8 mouse cellular contexts compared by ENCODE assay signal in the genomic region with DNA sequence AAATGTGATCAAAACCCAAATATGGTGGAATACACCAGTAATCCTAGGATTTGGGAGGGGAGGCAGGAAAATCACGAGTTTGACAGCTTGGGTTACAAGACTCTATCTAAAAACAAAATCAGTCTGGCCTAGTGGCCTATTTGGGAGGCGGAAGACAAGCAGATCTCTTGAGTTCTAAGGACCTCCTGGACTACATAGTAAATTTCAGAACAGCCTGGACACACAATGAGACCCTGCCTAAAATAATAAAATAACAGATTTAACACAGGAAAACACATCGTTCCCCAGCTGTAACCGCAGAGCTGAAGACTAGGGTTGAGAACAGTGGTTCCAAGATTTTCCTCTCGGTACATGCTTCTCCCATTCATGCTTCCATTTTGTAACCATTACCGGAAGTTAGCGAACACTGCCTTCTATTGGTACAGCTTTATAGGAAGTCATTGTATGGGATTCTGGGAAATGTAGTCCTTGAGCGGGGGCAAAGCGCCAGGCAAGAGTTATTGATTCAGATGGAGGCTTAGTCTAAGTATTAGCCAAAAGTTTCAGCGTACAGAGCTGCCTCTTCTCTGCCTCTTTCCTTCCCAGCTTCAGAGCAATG. TPM values are rescaled to one million over a fixed set of nuclear protein-coding genes. Genes with fewer than 3 reads are reported as not detected.
A peak's percentile ranks its signal among the peaks of the same experiment; 100 is the strongest.
DNase-seq lines count a peak whose midpoint lies in the region; ATAC-seq and TF ChIP-seq lines count a peak whose summit lies in the region.

No protein-coding gene starts in this region.

- peak overlapping the region; percentile 59 for H3K4me2 ChIP-seq in embryonic facial prominence, embryonic 13.5 days
- H3K4me2 ChIP-seq in heart, embryonic 13.5 days: peak overlapping the region; percentile 61
- H3K4me2 ChIP-seq in kidney, postnatal 0 days (ENCODE audit: low read length): peak overlapping the region; percentile 53
- peak overlapping the region; percentile 50 for H3K4me2 ChIP-seq in midbrain, postnatal 0 days (ENCODE audit: low read depth, low read length, poor library complexity, severe bottlenecking)
- peak overlapping the region; percentile 48 for H3K4me2 ChIP-seq in stomach, postnatal 0 days (replicated peaks; ENCODE audit: low read depth)

- peak; percentile 71 to 77 for DNase-seq in adrenal gland, postnatal 36 days
- DNase-seq in kidney, postnatal 0 days (ENCODE audit: low spot score): peak; percentile 94
- peak; percentile 20 for DNase-seq in liver
- peak; percentile 93 for DNase-seq in midbrain, postnatal 0 days (ENCODE audit: low spot score)
- peak; percentile 75 for DNase-seq in stomach, postnatal 0 days (ENCODE audit: low spot score)

- ATAC-seq in embryonic facial prominence, embryonic 13.5 days (ENCODE audit: insufficient number of reproducible peaks, insufficient read depth, low FRiP score, low TSS enrichment, low read depth): no peak
- ATAC-seq in heart, embryonic 13.5 days (ENCODE audit: extremely low read depth, insufficient number of reproducible peaks, low FRiP score, low TSS enrichment): no peak
- peak; percentile 84 for ATAC-seq in kidney, postnatal 0 days (replicated peaks; ENCODE audit: low FRiP score, low read depth)
- ATAC-seq in midbrain, postnatal 0 days (ENCODE audit: low FRiP score): peak; percentile 79
- peak; percentile 75 for ATAC-seq in stomach, postnatal 0 days (ENCODE audit: low FRiP score, low TSS enrichment)

- H3K9me3 ChIP-seq in E14TG2a.4 (ENCODE audit: low read length): peaks cover 9% of the 10 kb centered on the region; the same call in 1 of the 2 replicates
- H3K9me3 ChIP-seq in embryonic facial prominence, embryonic 13.5 days: no peaks in the 10 kb centered on the region
- no peaks in the 10 kb centered on the region for H3K9me3 ChIP-seq in heart, embryonic 13.5 days
- no peaks in the 10 kb centered on the region for H3K9me3 ChIP-seq in kidney, postnatal 0 days (replicated peaks; ENCODE audit: low read length)
- H3K9me3 ChIP-seq in midbrain, postnatal 0 days (ENCODE audit: low read length): no peaks in the 10 kb centered on the region
- no peaks in the 10 kb centered on the region for H3K9me3 ChIP-seq in stomach, postnatal 0 days (ENCODE audit: control insufficient read depth, low read length)

- H3K4me3 ChIP-seq in E14TG2a.4 (replicated peaks; ENCODE audit: low read length): peak overlapping the region; percentile 68
- H3K4me3 ChIP-seq in embryonic facial prominence, embryonic 13.5 days: peak overlapping the region; percentile 42
- peak overlapping the region; percentile 46 for H3K4me3 ChIP-seq in heart, embryonic 13.5 days
- H3K4me3 ChIP-seq in kidney, postnatal 0 days (replicated peaks; ENCODE audit: low read depth, low read length): peak overlapping the region; percentile 34
- peak overlapping the region; percentile 36 for H3K4me3 ChIP-seq in midbrain, postnatal 0 days (ENCODE audit: low read depth, low read length)
- peak overlapping the region; percentile 30 for H3K4me3 ChIP-seq in stomach, postnatal 0 days (ENCODE audit: low read depth, low read length)

- H3K27me3 ChIP-seq in E14TG2a.4 (ENCODE audit: insufficient read depth, low read length): no peaks in the 10 kb centered on the region
- H3K27me3 ChIP-seq in embryonic facial prominence, embryonic 13.5 days: peaks cover 26% of the 10 kb centered on the region; the same call in 1 of the 2 replicates
- H3K27me3 ChIP-seq in heart, embryonic 13.5 days (replicated peaks): peaks cover 23% of the 10 kb centered on the region
- no peaks in the 10 kb centered on the region for H3K27me3 ChIP-seq in kidney, postnatal 0 days (ENCODE audit: insufficient read depth, low read length)
- H3K27me3 ChIP-seq in midbrain, postnatal 0 days (ENCODE audit: insufficient read depth, low read length): 0 out of 2 replicates have a peak, but pooled peaks cover 12% of the 10 kb centered on the region
- H3K27me3 ChIP-seq in stomach, postnatal 0 days (ENCODE audit: control insufficient read depth, insufficient read depth, low read length): no peaks in the 10 kb centered on the region

- no peak overlapping the region for H3K27ac ChIP-seq in embryonic facial prominence, embryonic 13.5 days
- no peak overlapping the region for H3K27ac ChIP-seq in heart, embryonic 13.5 days (replicated peaks)
- H3K27ac ChIP-seq in kidney, postnatal 0 days: no peak overlapping the region
- peak overlapping the region; percentile 64 for H3K27ac ChIP-seq in midbrain, postnatal 0 days (ENCODE audit: low read depth, low read length)
- H3K27ac ChIP-seq in stomach, postnatal 0 days (replicated peaks): no peak overlapping the region

- H3K4me1 ChIP-seq in E14TG2a.4 (replicated peaks; ENCODE audit: low read depth, low read length): peaks cover 18% of the 10 kb centered on the region
- H3K4me1 ChIP-seq in embryonic facial prominence, embryonic 13.5 days: 0 out of 2 replicates have a peak, but pooled peaks cover 4% of the 10 kb centered on the region
- H3K4me1 ChIP-seq in heart, embryonic 13.5 days: no peaks in the 10 kb centered on the region
- no peaks in the 10 kb centered on the region for H3K4me1 ChIP-seq in kidney, postnatal 0 days (replicated peaks; ENCODE audit: insufficient read depth, low read length)
- H3K4me1 ChIP-seq in midbrain, postnatal 0 days (ENCODE audit: insufficient read depth, low read length): no peaks in the 10 kb centered on the region
- H3K4me1 ChIP-seq in stomach, postnatal 0 days (replicated peaks; ENCODE audit: control insufficient read depth, insufficient read depth): no peaks in the 10 kb centered on the region; the same call in 1 of the 2 replicates

- no peaks in the 10 kb centered on the region for H3K36me3 ChIP-seq in E14TG2a.4 (ENCODE audit: insufficient read depth, low read length)
- H3K36me3 ChIP-seq in embryonic facial prominence, embryonic 13.5 days: no peaks in the 10 kb centered on the region
- no peaks in the 10 kb centered on the region for H3K36me3 ChIP-seq in heart, embryonic 13.5 days
- H3K36me3 ChIP-seq in kidney, postnatal 0 days (ENCODE audit: insufficient read depth, low read length): no peaks in the 10 kb centered on the region
- no peaks in the 10 kb centered on the region for H3K36me3 ChIP-seq in midbrain, postnatal 0 days (ENCODE audit: insufficient read depth, low read length)
- no peaks in the 10 kb centered on the region for H3K36me3 ChIP-seq in stomach, postnatal 0 days (ENCODE audit: control insufficient read depth, insufficient read depth, low read length)

- 13% methylated on average over 10 of the region's 10 CpGs for WGBS in embryonic facial prominence, embryonic 13.5 days
- 12% methylated on average over 10 of the region's 10 CpGs for WGBS in heart, embryonic 13.5 days
- 14% methylated on average over 10 of the region's 10 CpGs for WGBS in kidney, postnatal 0 days
- 17% methylated on average over 10 of the region's 10 CpGs for WGBS in midbrain, postnatal 0 days
- WGBS in stomach, postnatal 0 days: 12% methylated on average over 10 of the region's 10 CpGs

- TF ChIP-seq CTCF in E14TG2a.4 (conservative IDR thresholded peaks at IDR 0.05; ENCODE audit: low read length): no peak
- TF ChIP-seq CTCF in kidney, postnatal 0 days (IDR thresholded peaks at IDR 0.05; ENCODE audit: low read depth): peak; percentile 52
- peak; percentile 65 for TF ChIP-seq CTCF in midbrain, postnatal 0 days (IDR thresholded peaks at IDR 0.05)
- TF ChIP-seq CTCF in stomach, postnatal 0 days (IDR thresholded peaks at IDR 0.05; ENCODE audit: low read depth): peak; percentile 59

- H3K9ac ChIP-seq in embryonic facial prominence, embryonic 13.5 days: peak overlapping the region; percentile 40; the same call in 1 of the 2 replicates
- H3K9ac ChIP-seq in heart, embryonic 13.5 days: peak overlapping the region; percentile 55; the same call in 1 of the 2 replicates
- 0 out of 2 replicates have a peak overlapping the region, but pooled peaks have one; percentile 33 for H3K9ac ChIP-seq in kidney, postnatal 0 days (ENCODE audit: low read depth, low read length)
- 0 out of 2 replicates have a peak overlapping the region, but pooled peaks have one; percentile 29 for H3K9ac ChIP-seq in midbrain, postnatal 0 days (replicated peaks; ENCODE audit: low read length, poor library complexity, severe bottlenecking)
- H3K9ac ChIP-seq in stomach, postnatal 0 days (ENCODE audit: low read length): no peak overlapping the region

- TF ChIP-seq EP300 in stomach, postnatal 0 days (optimal IDR thresholded peaks at IDR 0.05): no peak

RNA-seq across cellular contexts. Expression of gene Rab3d, which starts 16.7 kb away (rescaled TPM):
- 10 to 100 TPM; 28.5 to 58.8 TPM for total RNA-seq in adrenal gland, postnatal 36 days (2021)
- polyA plus RNA-seq in embryonic facial prominence, embryonic 13.5 days (2015; fragmentation: Nextera tagmentation; extraction: Ambion mirVana): 16.6 and 18.2 TPM in 2 replicates
- 8.5 and 9.2 TPM in 2 replicates for polyA plus RNA-seq in heart, embryonic 13.5 days (2015; fragmentation: Nextera tagmentation; extraction: Ambion mirVana)
- 12.0 and 13.3 TPM in 2 replicates for polyA plus RNA-seq in kidney, postnatal 0 days (2015; fragmentation: Nextera tagmentation; extraction: Ambion mirVana)
- total RNA-seq in midbrain, postnatal 0 days (2014; rRNA removed): 15.9 and 26.0 TPM in 2 replicates
- 17.4 and 18.1 TPM in 2 replicates for polyA plus RNA-seq in midbrain, postnatal 0 days (2015; fragmentation: Nextera tagmentation; extraction: Ambion mirVana)
- 130 and 137 TPM in 2 replicates for polyA plus RNA-seq in stomach, postnatal 0 days (2015; fragmentation: Nextera tagmentation; extraction: Ambion mirVana)

RNA-seq across cellular contexts. Expression of gene Ccdc159, which starts 25.9 kb away (rescaled TPM):
- total RNA-seq in adrenal gland, postnatal 36 days (2021): 1 to 10 TPM; 9.4 to 9.7 TPM
- 4.1 and 4.3 TPM in 2 replicates for polyA plus RNA-seq in embryonic facial prominence, embryonic 13.5 days (2015; fragmentation: Nextera tagmentation; extraction: Ambion mirVana)
- polyA plus RNA-seq in heart, embryonic 13.5 days (2015; fragmentation: Nextera tagmentation; extraction: Ambion mirVana): 2.6 and 3.2 TPM in 2 replicates
- 1.8 and 2.0 TPM in 2 replicates for polyA plus RNA-seq in kidney, postnatal 0 days (2015; fragmentation: Nextera tagmentation; extraction: Ambion mirVana)
- total RNA-seq in midbrain, postnatal 0 days (2014; rRNA removed): 6.6 and 12.2 TPM in 2 replicates
- polyA plus RNA-seq in midbrain, postnatal 0 days (2015; fragmentation: Nextera tagmentation; extraction: Ambion mirVana): 4.7 and 5.2 TPM in 2 replicates
- 1.1 and 1.9 TPM in 2 replicates for polyA plus RNA-seq in stomach, postnatal 0 days (2015; fragmentation: Nextera tagmentation; extraction: Ambion mirVana)

RNA-seq across cellular contexts. Expression of gene Tmem205, which starts 26.0 kb away (rescaled TPM):
- total RNA-seq in adrenal gland, postnatal 36 days (2021): 100 to 1,000 TPM; 318 to 566 TPM
- 44.5 and 46.7 TPM in 2 replicates for polyA plus RNA-seq in embryonic facial prominence, embryonic 13.5 days (2015; fragmentation: Nextera tagmentation; extraction: Ambion mirVana)
- 41.5 and 47.8 TPM in 2 replicates for polyA plus RNA-seq in heart, embryonic 13.5 days (2015; fragmentation: Nextera tagmentation; extraction: Ambion mirVana)
- 82.9 and 83.7 TPM in 2 replicates for polyA plus RNA-seq in kidney, postnatal 0 days (2015; fragmentation: Nextera tagmentation; extraction: Ambion mirVana)
- 32.1 and 50.9 TPM in 2 replicates for total RNA-seq in midbrain, postnatal 0 days (2014; rRNA removed)
- polyA plus RNA-seq in midbrain, postnatal 0 days (2015; fragmentation: Nextera tagmentation; extraction: Ambion mirVana): 44.2 and 50.1 TPM in 2 replicates
- polyA plus RNA-seq in stomach, postnatal 0 days (2015; fragmentation: Nextera tagmentation; extraction: Ambion mirVana): 95.0 and 95.7 TPM in 2 replicates

RNA-seq across cellular contexts. Expression of gene Plppr2, which starts 35.5 kb away (rescaled TPM):
- 10 to 100 TPM; 27.1 to 35.8 TPM for total RNA-seq in adrenal gland, postnatal 36 days (2021)
- polyA plus RNA-seq in embryonic facial prominence, embryonic 13.5 days (2015; fragmentation: Nextera tagmentation; extraction: Ambion mirVana): 12.7 and 14.5 TPM in 2 replicates
- polyA plus RNA-seq in heart, embryonic 13.5 days (2015; fragmentation: Nextera tagmentation; extraction: Ambion mirVana): 5.1 and 5.2 TPM in 2 replicates
- 4.3 and 4.8 TPM in 2 replicates for polyA plus RNA-seq in kidney, postnatal 0 days (2015; fragmentation: Nextera tagmentation; extraction: Ambion mirVana)
- 129 and 165 TPM in 2 replicates for total RNA-seq in midbrain, postnatal 0 days (2014; rRNA removed)
- polyA plus RNA-seq in midbrain, postnatal 0 days (2015; fragmentation: Nextera tagmentation; extraction: Ambion mirVana): 129 and 136 TPM in 2 replicates
- 2.7 and 4.1 TPM in 2 replicates for polyA plus RNA-seq in stomach, postnatal 0 days (2015; fragmentation: Nextera tagmentation; extraction: Ambion mirVana)

RNA-seq across cellular contexts. Expression of gene Dock6, which starts 48.9 kb away (rescaled TPM):
- total RNA-seq in adrenal gland, postnatal 36 days (2021): 10 to 100 TPM; 31.2 to 40.7 TPM
- 27.4 and 29.2 TPM in 2 replicates for polyA plus RNA-seq in embryonic facial prominence, embryonic 13.5 days (2015; fragmentation: Nextera tagmentation; extraction: Ambion mirVana)
- polyA plus RNA-seq in heart, embryonic 13.5 days (2015; fragmentation: Nextera tagmentation; extraction: Ambion mirVana): 48.4 and 50.3 TPM in 2 replicates
- 28.3 and 28.7 TPM in 2 replicates for polyA plus RNA-seq in kidney, postnatal 0 days (2015; fragmentation: Nextera tagmentation; extraction: Ambion mirVana)
- 18.0 and 18.8 TPM in 2 replicates for total RNA-seq in midbrain, postnatal 0 days (2014; rRNA removed)
- polyA plus RNA-seq in midbrain, postnatal 0 days (2015; fragmentation: Nextera tagmentation; extraction: Ambion mirVana): 10.3 and 11.3 TPM in 2 replicates
- 13.5 and 14.1 TPM in 2 replicates for polyA plus RNA-seq in stomach, postnatal 0 days (2015; fragmentation: Nextera tagmentation; extraction: Ambion mirVana)

Comparison
In these comparisons a context has a peak if more than half of its experiments do, and no peak if none do; other contexts are left out.
1. DNase-seq: peak in every context shown above with its lines; median percentile 94 in kidney, postnatal 0 days; 93 in midbrain, postnatal 0 days; 75 in stomach, postnatal 0 days; 74 in adrenal gland, postnatal 36 days; 20 in liver.
2. ATAC-seq: peak in kidney, postnatal 0 days (single experiment), midbrain, postnatal 0 days (single experiment) and stomach, postnatal 0 days (single experiment); none in embryonic facial prominence, embryonic 13.5 days (single experiment) and heart, embryonic 13.5 days (single experiment).
3. Peak in every context shown above with its lines, with median percentiles within 50 percentile points of each other: H3K4me3 ChIP-seq and H3K4me2 ChIP-seq.